Mouse (Mus musculus) R1 (cell line): ENCODE results near the gene Gm49673.
A peak's percentile ranks its signal among the peaks of the same experiment; 100 is the strongest.
"Not testable (repeated sequence)": the region's sequence is repeated elsewhere in the genome, so short reads cannot be mapped to it uniquely, and the experiment has no call there.

Experiments used
- DNase-seq: peaks from one replicate; pipeline ENCODE4 v3.0.0-alpha.2; 2018; ENCODE audit warnings: low read depth, low spot score

The Gm49673 gene

DNA sequence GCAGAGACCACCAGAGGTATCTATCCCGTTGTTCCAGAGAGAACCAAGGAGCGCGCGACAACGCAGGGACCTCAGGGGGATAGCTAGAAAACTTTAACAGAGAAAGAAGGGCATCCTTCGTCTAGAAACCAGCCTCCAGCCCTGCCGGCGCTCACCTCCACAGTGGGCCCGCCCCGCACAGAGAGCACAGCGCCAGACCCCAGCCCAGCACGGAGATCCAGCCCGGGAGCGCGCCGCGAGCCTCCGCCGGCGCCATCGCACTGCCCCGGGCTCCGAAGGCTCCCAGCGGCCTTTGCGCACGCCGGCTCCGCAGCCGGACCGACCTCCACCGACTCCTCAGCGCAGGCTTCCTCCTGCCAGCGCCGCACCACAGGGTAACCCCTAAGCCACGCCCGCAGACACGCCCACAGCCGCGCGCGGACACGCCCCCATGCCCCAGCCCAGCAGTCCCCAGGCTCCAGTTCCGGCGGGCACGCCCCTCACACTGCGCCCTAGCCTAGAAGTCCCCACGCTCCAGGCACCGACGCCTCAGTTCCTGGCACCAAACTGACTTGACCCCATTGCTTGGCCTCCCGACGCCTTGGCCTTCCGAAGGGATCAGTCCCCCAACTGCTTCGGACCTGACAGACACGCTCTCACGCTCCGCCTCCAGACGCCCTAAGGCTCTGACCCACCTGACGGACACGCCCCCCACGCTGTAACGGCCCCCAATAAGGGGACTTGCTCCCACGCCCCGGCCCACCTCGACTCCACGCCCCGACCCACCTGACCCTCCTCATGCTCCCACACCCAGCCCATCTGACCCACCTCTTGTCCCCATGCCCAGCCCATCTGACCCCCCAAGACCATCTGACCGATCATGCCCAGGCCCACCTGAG lies at the start of gene Gm49673, which contains the start of gene Rnaset2a:
Gm49673 (minus strand) TSS at position 350 of the 878 bp plus-strand sequence.
Rnaset2a (minus strand) TSS at position 659 of the 878 bp plus-strand sequence.
- DNase-seq, result peak; percentile 25

DNA sequence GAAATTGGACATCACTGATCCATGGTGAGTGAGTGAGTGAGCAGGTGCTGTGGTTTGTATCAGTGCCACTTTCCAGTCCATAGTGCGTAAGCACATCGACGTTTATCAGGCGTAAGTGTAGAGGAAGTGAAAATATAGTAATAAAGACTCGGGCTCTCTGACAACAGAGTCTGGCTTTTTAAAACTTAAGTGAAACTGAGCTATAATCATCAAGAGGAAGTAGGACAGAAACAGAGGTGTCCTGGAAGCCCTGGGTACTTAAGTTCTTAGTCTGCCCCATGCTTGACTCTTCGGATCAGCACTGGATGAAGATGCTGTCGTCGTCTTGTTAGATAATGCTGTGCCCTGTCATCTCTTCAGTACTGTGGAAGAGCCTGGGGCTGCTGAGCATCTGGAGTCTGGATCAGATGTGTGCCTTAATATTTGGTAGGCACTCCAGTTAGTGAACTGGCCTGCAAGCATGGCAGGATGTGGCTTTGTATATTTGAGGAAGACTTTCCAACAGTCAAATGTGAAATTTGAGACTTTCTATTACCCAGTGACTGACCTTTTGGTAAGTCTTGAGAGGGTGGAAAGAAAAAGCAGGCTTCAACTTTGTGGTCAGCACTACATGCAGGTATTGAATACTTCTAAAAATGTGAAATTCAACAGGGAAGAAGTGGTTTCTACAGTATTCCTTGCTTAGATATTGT lies 48.2 kb upstream of the Gm49673 start:
- no peak for DNase-seq

DNA sequence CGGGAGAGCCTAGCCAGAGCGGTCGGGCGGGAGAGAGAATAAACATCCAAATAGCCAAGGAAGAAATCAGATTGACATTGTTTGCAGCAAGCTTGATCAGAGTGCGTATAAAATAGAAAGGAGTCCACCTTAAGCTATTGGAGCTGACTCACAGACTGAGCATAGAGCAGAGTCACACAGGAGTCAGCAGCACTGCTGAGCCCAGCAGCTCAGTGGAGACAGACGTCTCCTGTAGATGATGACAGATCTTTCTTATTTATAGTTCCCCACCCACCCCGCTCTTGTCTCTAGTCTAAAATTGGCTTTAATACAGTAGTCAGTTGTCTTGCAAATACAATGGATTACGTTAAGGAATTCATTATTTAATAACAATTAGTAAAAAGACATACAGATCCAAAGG lies 46.1 kb upstream of the Gm49673 start:
- no peak for DNase-seq

DNA sequence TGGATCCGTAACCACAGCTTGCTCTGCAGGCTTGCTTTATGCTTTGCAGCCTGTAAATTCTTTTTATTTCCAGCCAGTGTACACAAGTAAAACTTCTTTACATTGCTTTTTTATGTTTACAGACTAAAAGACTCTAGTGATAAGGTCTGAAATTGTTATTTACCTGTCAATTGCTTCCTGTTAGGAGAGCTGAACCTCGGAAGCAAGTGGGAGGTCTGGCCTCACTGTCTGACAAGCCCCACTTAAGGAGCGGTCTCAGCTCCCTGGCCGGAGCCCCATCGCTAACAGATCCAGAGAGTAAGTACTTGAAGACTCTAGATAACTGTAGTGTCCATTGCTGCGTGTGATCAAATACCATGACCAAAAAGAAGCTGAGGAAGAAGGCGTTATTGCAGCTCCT lies 36.6 kb upstream of the Gm49673 start:
- DNase-seq, result no peak

DNA sequence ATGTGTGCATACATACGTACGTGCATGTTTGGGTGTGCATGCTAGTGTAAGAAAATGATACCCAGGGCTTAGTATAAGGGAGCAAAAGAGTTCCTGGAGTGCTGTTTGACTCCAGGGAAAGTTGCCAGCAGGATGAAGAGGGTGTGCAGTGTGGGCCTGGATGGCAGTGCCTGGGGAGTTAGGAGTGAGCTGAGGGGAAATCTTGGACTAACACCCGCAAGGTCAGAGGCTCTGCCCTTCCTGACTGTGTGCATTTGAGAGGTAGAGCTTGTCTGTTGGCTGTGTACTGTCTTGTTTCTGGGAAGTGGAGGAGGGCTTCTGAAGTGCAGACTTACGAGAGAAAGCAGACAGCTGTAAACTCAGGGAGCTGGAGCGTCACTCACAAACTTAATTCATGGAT lies 36.2 kb upstream of the Gm49673 start:
- no peak for DNase-seq

DNA sequence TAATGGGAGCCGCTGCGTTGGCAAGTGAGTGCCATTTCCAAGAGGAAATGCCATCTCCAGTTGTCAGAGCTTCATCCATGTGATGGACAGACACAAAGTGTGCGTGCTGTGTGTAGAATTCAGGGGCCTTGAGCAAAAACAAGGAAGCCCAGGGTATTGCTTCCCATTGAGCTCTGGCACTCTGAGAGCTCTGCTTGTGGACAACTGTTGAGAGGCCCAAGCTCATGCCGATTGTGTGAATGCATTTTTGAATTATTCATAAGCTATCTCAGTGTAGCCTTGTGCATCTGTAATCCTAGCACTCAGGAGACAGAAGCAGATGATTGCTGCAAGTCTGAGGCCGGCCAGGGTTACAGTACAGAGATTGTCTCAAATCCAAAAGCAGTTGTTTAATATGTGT lies 29.5 kb upstream of the Gm49673 start:
- DNase-seq, result no peak

DNA sequence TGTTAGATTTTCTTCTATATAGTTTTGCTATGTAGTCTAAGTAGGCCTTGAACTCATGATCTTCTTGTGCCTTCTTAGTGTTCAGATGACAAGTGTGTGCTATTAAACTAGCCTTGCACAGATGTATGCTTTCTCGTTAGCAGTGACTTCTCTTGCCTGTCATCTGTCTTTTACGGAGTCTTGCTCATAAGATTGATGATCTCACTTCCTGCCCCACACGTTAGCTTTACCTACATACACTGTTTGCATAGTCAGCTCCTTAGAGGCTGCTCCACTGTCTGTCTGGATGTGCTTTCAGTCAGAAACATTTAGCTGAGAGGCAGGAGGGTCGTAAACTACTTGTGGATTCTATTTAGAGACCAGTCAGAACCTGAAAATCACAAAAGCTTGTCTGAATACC lies 23.5 kb upstream of the Gm49673 start:
- DNase-seq, result no peak

DNA sequence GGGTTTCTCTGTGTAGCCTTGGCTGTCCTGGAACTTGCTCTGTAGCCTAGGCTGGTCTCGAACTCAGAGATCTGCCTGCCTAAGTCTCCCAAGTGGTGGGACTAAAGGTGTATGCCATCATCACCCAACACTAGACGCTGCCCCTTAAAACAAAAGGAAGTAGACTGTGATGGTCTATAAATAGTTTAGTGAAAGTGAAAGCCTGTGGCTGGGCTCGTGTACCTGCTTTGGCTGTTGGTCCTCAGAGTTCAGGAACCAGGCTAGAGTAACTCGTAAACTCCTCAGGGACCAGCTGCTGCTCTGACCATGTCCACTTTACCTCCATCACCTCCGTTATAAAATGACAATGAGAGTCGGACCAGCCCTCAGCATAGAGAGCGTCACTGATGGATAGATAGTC lies 22.7 kb upstream of the Gm49673 start:
- DNase-seq, result no peak

DNA sequence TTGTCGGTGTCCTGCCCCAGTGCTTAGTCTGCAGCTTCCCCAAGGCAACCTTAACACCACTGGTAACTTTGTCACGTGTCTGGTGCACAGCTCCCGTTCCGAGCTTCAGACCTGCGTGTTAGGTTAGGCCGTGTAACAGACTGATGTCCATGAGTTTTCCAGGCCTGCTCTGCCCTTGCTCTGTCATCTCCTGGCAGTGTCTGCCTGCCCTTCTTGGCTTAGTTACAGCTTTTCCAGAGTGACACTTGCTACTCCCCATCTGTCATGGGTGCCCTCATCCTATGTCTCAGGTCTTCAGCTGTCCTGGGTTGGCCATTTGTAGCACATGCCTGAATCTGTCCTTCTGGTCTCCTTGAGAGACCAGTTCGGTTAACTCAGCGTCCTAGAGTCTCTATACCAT lies 19.8 kb upstream of the Gm49673 start:
- DNase-seq, result not testable (repeated sequence)

DNA sequence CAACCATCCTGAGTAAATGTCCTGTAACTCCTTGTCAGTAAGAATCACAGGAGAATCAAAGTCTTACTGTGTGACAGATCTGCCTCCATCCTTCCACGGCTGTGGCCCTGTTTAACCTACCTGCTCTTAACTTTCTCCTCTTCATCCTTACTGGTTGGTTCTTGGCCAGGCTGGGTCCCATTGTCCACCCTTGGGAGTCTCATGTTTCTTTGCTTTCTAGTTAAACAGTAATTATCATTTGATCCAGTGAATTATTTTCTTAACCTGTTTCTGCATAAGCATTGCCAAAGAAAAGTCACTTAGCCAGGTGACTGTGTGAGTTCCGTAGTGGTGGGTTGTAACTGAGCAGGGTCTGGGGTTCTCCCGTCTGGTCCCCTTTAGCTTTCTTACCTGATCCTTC lies 18.9 kb upstream of the Gm49673 start:
- DNase-seq, result not testable (repeated sequence)

DNA sequence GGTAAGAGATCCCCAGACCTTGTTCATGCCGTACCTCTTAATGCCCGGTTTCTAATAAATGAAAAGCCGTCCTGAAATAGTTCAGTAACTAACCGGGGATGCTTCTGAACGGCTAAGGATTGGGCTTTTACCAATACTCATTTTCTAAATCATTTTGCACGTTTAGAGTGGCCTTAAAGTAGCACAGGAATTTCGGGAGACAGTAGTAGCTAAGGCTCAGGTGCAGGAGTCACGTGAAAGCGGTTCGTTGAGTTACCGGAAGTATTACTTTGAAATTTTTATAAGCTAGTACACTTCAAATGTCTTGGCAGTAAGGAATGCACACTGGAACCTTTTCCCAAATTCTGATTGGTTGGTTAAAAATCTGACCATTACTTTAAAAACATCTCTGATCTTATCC lies 18.4 kb upstream of the Gm49673 start:
- not testable (repeated sequence) for DNase-seq

DNA sequence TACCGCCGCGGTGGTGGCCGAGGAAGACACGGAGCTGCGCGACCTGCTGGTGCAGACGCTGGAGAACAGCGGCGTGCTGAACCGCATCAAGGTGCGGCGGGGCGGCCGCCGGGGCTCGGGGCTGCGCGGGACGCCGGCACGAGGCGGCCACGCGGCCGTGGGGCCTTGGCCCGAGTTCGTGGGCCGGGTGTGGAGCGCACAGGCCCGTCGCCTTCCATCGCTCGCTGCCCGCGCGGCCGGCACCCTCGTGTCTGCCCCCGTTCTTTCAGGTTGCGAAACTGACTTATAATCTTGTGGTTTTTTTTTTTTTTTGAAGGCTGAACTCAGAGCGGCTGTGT lies 18.0 kb upstream of the Gm49673 start:
- not testable (repeated sequence) for DNase-seq

DNA sequence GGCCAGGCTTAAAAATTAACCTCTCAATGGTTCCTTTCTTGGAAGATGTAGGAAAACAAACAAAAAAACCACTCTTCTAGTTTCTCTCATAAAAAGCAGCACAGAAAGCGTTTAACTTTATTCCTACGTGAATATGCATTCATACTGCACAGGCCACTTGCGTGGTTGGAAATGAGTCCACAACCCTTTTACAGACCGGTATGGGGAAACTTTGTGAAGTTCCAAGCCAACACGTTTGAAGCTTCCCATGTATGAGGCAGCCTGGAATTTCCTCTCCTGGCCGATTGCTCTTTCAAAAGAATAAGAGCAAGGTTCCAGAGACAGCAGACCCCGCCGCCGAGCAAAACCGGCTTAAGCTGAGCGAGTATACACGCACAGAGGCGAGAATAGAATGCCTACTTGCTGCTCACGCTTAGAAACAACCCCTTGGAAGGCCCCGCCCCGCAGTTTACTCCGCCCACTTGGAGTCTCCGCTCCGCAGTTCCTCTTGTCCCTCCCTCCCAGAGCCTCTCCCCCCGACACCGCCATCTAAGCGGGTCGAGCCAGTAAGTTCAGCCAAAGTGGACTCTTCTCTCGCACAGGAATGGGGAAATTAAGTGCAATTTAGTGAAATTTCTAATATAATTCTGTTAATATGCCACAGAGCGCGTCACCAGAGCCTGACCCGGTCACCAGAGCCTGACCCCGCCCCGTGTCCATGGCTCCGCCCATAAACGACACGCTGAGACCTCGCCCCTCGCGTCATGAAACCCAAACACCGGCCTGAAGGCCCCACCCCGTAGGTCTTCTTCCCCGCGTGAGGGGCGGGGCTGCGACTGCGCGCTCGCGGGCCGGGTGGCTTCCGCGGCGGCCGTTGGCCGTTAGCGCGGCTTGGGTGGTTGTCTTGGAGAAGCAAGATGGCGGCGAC lies 17.4 kb upstream of the Gm49673 start, which contains the start of gene Fgfr1op:
Fgfr1op (plus strand) TSS at position 801 of the 907 bp plus-strand sequence.
- DNase-seq, result peak; percentile 28

DNA sequence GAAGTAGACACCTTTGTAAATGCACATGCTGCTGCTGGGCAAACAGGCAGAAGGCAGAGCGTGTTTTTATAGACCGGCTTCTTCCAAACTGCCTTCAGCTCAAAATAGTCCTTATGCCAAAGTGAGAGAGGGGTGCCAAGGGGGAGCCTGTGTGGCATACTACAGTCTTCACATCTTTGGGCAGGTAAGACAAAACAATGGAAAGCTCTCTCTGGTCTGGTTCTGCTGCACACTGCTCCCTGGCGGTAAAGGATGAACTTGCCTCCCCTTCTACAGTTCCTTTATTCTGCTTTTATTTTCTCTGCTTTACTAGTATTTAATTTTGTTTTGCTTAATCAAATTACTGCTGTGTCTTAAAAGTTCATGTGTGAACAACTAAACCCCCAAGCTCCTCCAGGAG lies 13.4 kb upstream of the Gm49673 start:
- peak; percentile 20 for DNase-seq

DNA sequence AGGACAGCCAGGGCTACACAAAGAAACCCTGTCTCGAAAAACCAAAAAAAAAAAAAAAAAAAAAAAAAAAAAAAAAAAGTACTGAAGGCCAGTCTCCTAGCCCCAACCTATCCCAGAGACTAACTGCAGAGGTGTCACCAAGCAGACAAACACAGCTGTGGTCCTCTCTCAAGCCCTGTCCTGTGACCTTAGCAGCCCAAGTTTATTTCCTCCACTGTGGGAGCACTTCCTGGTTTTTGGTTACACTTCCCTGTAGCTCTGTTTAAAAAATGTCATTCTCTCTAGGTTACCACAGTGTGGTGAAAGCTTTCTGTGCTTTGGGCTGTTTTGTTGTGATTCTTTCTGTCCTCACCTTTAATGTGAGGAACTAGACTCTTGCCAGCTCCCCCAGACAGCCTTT lies 11.0 kb upstream of the Gm49673 start:
- not testable (repeated sequence) for DNase-seq

DNA sequence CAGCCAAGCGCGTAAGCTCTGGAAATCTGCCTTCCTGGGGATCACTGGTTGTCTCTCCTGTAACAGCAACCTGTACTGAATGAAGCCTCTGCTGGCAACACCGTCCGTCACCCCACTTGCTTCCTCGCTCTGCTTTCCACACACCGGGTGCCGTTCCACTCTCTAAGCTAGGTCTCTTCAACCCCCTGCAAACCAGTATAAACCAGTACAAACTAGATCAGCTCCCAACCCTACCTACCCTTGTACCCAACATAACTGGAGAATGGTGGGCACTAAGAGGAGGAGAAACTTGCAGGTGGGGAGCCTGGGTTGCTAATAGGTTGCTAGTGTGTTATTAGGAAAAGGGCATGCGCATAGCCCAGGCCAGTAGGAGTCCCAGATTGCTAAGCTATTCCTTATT lies 8.4 kb upstream of the Gm49673 start:
- not testable (repeated sequence) for DNase-seq

DNA sequence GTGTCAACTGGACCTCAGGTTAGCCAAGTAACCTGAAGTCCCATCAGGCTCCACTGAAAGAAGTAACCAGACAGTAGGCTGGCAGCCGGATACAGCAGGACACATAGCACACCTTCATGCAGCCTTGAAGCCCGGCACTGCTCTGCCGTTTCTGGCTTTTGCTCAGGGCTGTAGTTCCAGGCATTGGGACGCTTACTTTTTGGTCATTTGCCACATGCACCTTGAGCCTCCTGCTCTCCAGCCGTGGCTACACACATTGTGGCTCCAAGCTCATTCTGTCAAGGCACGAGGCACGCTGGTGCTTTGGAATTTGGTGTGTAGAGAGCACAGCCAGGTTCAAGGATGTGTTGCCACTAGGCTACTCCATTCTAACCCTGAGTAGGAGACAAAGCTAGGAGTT lies 7.4 kb upstream of the Gm49673 start:
- not testable (repeated sequence) for DNase-seq

DNA sequence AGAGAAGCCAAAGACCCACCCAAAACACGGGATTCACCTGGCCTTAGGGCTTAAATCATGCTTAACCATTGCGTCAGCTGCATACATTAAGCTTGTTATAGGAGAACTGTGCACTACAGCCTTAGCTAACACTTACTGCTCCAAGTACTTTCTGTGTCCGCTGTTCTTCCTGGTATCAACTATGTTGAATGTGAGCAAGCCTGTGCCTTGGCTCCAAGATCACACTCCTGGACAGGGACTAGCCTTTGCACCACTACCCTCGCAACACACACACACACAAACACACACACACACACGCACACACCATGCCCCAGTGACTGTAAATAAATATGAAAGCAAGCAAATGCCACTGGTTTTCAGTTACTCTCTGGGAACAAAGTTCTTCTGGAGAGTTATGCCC lies 657 bp downstream of the Gm49673 start:
- DNase-seq, result not testable (repeated sequence)

DNA sequence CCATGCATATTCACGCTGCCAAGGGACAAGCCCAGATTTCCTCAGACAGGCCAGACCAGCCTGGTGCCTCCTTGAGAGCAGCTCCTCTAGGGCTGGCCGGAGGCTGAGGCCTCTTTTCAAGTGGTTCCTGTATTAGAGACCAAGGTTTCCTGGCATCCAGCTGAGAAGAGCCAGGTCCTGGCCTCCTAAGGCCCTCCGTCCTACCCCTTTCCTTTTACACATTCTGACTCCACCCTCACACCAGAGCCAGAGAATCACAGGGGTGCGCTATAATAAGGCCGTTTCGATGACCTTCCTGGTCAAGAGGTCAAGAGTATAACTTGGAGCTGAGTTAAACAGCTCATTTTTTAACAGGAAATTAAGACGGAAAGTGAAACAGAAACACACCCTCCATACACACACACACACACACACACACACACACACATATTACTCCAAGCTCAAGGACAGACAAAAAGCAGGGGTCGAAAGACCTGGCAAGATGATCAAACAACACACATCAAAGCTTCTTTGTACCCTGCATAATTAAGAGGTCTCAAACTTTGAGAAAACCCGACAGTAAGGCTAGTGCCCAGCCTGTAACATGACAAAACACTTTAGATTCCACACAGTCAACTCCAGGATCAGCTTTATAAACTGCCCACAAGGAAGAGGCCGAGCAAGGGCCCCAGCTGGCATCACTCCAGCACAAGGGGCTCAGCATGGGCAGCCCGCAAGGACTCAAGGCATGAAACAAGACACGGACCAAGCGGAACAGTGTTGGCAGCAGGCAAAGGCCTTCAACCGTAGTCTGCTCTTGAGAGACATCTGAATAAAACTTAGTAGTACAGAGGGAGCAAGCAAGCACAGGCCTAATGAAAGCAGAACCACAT lies 3.5 kb downstream of the Gm49673 start:
- DNase-seq, result not testable (repeated sequence)

DNA sequence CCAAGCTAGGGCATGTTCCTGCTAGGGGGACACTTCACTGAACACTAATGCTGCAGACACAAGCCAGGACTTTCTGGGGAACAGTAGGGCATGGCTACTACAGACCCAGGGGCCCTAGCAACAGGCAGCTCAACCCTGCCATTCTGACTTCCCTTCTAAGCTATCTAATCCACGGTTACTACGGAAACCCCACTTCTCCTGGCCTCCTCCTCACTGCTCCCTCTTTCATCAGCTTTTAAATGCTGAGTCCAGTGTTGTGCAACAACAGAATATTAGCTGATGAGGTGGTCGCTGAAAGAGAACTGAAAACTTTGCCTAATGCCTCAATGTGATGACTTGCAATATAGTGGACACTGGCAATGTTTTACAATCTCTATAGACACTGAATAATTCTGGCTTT lies 7.4 kb downstream of the Gm49673 start:
- not testable (repeated sequence) for DNase-seq

DNA sequence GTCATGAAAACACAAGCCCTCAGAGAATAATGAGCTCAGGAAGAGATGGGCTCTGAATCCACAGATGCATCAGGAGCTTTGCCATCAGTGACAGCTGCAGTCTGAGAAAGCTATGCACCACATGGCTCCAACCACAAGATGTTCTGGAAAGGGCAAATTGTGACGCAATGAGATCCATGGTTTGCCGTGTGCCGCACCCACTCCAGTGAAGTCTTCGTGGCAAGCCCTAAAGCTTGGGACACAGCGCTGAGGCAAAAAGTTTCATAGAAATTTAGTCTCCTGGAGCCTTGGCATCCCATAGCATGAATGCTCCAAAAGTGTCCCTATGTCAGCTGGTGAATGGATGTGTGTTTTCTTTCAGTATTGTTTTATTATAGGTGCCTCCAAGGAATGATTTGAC lies 9.5 kb downstream of the Gm49673 start:
- not testable (repeated sequence) for DNase-seq
